Mouse (Mus musculus): Measurements from ENCODE around the gene Ptrhd1.

- TF ChIP-seq CTCF (IDR thresholded peaks at IDR 0.05; ENCODE audit: low read depth) (no peak), EP300 (optimal IDR thresholded peaks at IDR 0.05) (no peak)
These were observed 1.1 kb upstream of the Ptrhd1 start for GRCm38 (mm10) chr12:4232777-4233176.
